Mouse (Mus musculus) lung, embryonic 16.5 days (tissue): ENCODE data around the gene Ccdc103. TPM values are rescaled to one million over a fixed set of nuclear protein-coding genes. Genes with fewer than 3 reads are reported as not detected.

Experiments
- ATAC-seq: fragments of 200-750 bp; cut with Nextera tagmentation; 2 replicates; pipeline ENCODE4 v1.8.0; 2017; ENCODE audit warnings: low read depth, mild to moderate bottlenecking, moderate library complexity
- H3K27ac ChIP-seq: fragments of 300-500 bp; sonication (generic); 2 replicates; pipeline ENCODE4 v1.5.1; 2014; ENCODE audit warnings: mild to moderate bottlenecking, control low read depth, low read length
- H3K27me3 ChIP-seq: fragments of 300-500 bp; sonication (generic); 2 replicates; pipeline ENCODE4 v1.6.1; 2014; ENCODE audit warnings: low read depth, low read length, mixed read lengths; ENCODE audit not compliant: control insufficient read depth, insufficient read depth
- H3K36me3 ChIP-seq: fragments of 300-500 bp; sonication (generic); 2 replicates; pipeline ENCODE4 v1.6.1; 2014; ENCODE audit warnings: low read length; ENCODE audit not compliant: control insufficient read depth, insufficient read depth
- H3K4me1 ChIP-seq: fragments of 300-500 bp; sonication (generic); replicated peaks from 2 replicates; pipeline ENCODE4 v1.6.1; 2014; ENCODE audit warnings: low read length, mixed read lengths; ENCODE audit not compliant: control insufficient read depth, insufficient read depth
- H3K4me2 ChIP-seq: fragments of 300-500 bp; sonication (generic); 2 replicates; pipeline ENCODE4 v1.6.1; 2014; ENCODE audit warnings: low read depth, low read length, control low read depth
- H3K4me3 ChIP-seq: fragments of 300-500 bp; sonication (generic); 2 replicates; pipeline ENCODE4 v1.5.1; 2014; ENCODE audit warnings: mild to moderate bottlenecking, low read length, control low read depth
- H3K9ac ChIP-seq: fragments of 300-500 bp; sonication (generic); 2 replicates; pipeline ENCODE4 v1.6.1; 2014; ENCODE audit warnings: low read length, control low read depth
- H3K9me3 ChIP-seq: fragments of 300-500 bp; sonication (generic); 2 replicates; pipeline ENCODE4 v1.6.1; 2016; ENCODE audit warnings: low read length; ENCODE audit not compliant: control insufficient read depth
- WGBS: fragments of 180-500 bp; shearing (Covaris S2); extraction: QIAGEN DNeasy Blood & Tissue Kit; methylation state at CpG from one replicate; pipeline ENCODE4 v1.1.7; 2014; 5-methylcytosine and 5-hydroxymethylcytosine counted together
- polyA plus RNA-seq: library from polyadenylated mRNA; unstranded; fragments of >200 nt; fragmentation: Nextera tagmentation; extraction: Ambion mirVana; gene quantifications from 2 replicates; pipeline ENCODE4 v1.2.1, GENCODE M21; 2015

Gene Ccdc103
- polyA plus RNA-seq, 1 experiment from 2014 or later = 3.9 TPM

- 12% methylated on average over 13 of the region's 13 CpGs for WGBS
- H3K4me2 ChIP-seq = peak overlapping the region; percentile 69
- H3K36me3 ChIP-seq = peaks cover 6% of the 10 kb centered on the region
- H3K4me3 ChIP-seq = peak overlapping the region; percentile 90
- no peaks in the 10 kb centered on the region; the same call in none of the 2 replicates for H3K27me3 ChIP-seq
- ATAC-seq = peak; percentile 29; the same call in 1 of the 2 replicates
- H3K4me1 ChIP-seq = peaks cover 16% of the 10 kb centered on the region
- peak overlapping the region; percentile 87 for H3K9ac ChIP-seq
- no peak overlapping the region; the same call in 1 of the 2 replicates for H3K27ac ChIP-seq
- H3K9me3 ChIP-seq = no peaks in the 10 kb centered on the region
Observed at GRCm38 (mm10) chr11:102881314-102882198, 552 bp downstream of the Ccdc103 start.

- Histone ChIP-seq H3K36me3 (no peaks in the 10 kb centered on the region), H3K4me2 (no peak within 1 kb of the TSS), H3K4me1 (peaks cover 10% of the 10 kb centered on the region), H3K9me3 (no peaks in the 10 kb centered on the region), H3K27ac (no peak within 1 kb of the TSS), H3K9ac (no peak within 1 kb of the TSS), H3K4me3 (no peak within 1 kb of the TSS), H3K27me3 (no peaks in the 10 kb centered on the region; the same call in none of the 2 replicates)
- WGBS = 50% methylated on average over 10 of the region's 10 CpGs
- ATAC-seq = no peak
Observed at GRCm38 (mm10) chr11:102884616-102885219, 3.7 kb downstream of the Ccdc103 start, which contains the start of gene Fam187a. Fam187a (plus strand) TSS chr11:102885169.

DNA sequence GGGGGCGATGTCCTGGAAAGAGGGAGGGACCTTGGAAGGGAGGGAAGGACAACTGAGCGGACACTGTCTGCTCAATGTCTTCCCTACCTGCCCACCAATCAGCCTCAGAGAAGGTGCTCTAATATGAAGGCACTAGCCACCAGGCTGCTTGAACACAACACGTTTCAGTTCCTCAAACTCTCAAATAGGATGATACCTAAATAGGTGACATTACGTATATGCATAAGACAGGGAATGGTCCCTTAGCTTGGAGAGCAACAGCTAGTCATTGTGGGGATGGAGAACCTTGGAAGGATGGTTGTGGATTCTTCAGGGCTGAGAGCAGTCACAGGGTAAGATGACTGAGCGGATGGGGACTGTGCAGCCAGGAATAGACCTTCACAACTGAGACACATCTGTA, 6.4 kb downstream of the Ccdc103 start:
- no peak for ATAC-seq

GRCm38 (mm10) chr11:102888135-102888534, 7.1 kb downstream of the Ccdc103 start:
- WGBS = 60% methylated on average over 3 of the region's 3 CpGs

More for the DNA sequence above, 6.4 kb downstream of the Ccdc103 start:
- no peaks in the 10 kb centered on the region; the same call in none of the 2 replicates for H3K27me3 ChIP-seq
- H3K27ac ChIP-seq = no peak overlapping the region
- no peak overlapping the region for H3K4me3 ChIP-seq
- no peaks in the 10 kb centered on the region for H3K36me3 ChIP-seq
- 79% methylated on average over 5 of the region's 5 CpGs for WGBS
- H3K9ac ChIP-seq = no peak overlapping the region
- H3K4me2 ChIP-seq = no peak overlapping the region
- no peaks in the 10 kb centered on the region for H3K4me1 ChIP-seq
- no peaks in the 10 kb centered on the region for H3K9me3 ChIP-seq

GRCm38 (mm10) chr11:102890096-102890495, 9.1 kb downstream of the Ccdc103 start:
- H3K27ac ChIP-seq = no peak overlapping the region
- H3K36me3 ChIP-seq = no peaks in the 10 kb centered on the region
- no peaks in the 10 kb centered on the region for H3K9me3 ChIP-seq
- no peak overlapping the region for H3K4me2 ChIP-seq
- 65% methylated on average over 5 of the region's 5 CpGs for WGBS
- no peak overlapping the region for H3K9ac ChIP-seq
- no peak overlapping the region for H3K4me3 ChIP-seq
- no peaks in the 10 kb centered on the region; the same call in 1 of the 2 replicates for H3K4me1 ChIP-seq
- no peak for ATAC-seq
- H3K27me3 ChIP-seq = peaks cover 10% of the 10 kb centered on the region

More at GRCm38 (mm10) chr11:102888135-102888534, 7.1 kb downstream of the Ccdc103 start:
- no peaks in the 10 kb centered on the region for H3K4me1 ChIP-seq
- H3K9ac ChIP-seq = no peak overlapping the region
- no peaks in the 10 kb centered on the region for H3K9me3 ChIP-seq
- no peak overlapping the region for H3K4me3 ChIP-seq
- H3K36me3 ChIP-seq = no peaks in the 10 kb centered on the region
- H3K27ac ChIP-seq = no peak overlapping the region
- no peak for ATAC-seq
- no peak overlapping the region for H3K4me2 ChIP-seq
- no peaks in the 10 kb centered on the region; the same call in none of the 2 replicates for H3K27me3 ChIP-seq

- no peaks in the 10 kb centered on the region for H3K9me3 ChIP-seq
- no peak overlapping the region for H3K27ac ChIP-seq
- H3K4me3 ChIP-seq = peak overlapping the region; percentile 45
- WGBS = 2% methylated on average over 43 of the region's 43 CpGs
- H3K4me1 ChIP-seq = no peaks in the 10 kb centered on the region; the same call in 1 of the 2 replicates
- peaks cover 16% of the 10 kb centered on the region for H3K27me3 ChIP-seq
- peak overlapping the region; percentile 71 for H3K4me2 ChIP-seq
- peak overlapping the region; percentile 64 for H3K9ac ChIP-seq
- no peaks in the 10 kb centered on the region for H3K36me3 ChIP-seq
- ATAC-seq = peak; percentile 88
Observed at GRCm38 (mm10) chr11:102893015-102893651, 12.1 kb downstream of the Ccdc103 start.

- peaks cover 16% of the 10 kb centered on the region for H3K27me3 ChIP-seq
- no peaks in the 10 kb centered on the region for H3K9me3 ChIP-seq
- H3K9ac ChIP-seq = no peak overlapping the region
- no peaks in the 10 kb centered on the region for H3K36me3 ChIP-seq
- no peak overlapping the region for H3K27ac ChIP-seq
- no peak for ATAC-seq
- WGBS = 87% methylated on average over 4 of the region's 4 CpGs
- H3K4me2 ChIP-seq = no peak overlapping the region
- no peaks in the 10 kb centered on the region; the same call in 1 of the 2 replicates for H3K4me1 ChIP-seq
- H3K4me3 ChIP-seq = no peak overlapping the region
Observed at GRCm38 (mm10) chr11:102894716-102895115, 13.7 kb downstream of the Ccdc103 start.

DNA sequence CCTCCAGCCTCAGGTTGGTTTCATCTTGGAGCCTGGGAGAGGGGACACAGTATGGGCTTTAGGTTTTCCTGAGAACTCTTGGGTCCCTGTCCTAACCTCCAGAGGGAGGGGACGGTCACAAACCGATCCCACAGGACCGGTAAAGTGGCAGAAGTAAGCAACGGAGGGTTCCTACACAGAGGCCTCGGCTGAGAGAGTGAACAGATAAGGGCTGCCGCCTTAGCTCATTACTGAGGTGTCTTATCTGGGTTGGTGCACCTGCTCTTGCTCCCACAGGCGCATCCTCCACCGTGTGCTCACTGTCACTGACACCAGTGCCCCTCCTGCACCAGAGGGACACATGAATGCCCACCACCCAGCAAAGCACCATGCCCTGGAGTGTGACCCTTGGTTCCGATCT, 14.8 kb downstream of the Ccdc103 start:
- Histone ChIP-seq H3K4me3 (no peak overlapping the region), H3K4me1 (no peaks in the 10 kb centered on the region; the same call in 1 of the 2 replicates), H3K9ac (no peak overlapping the region), H3K9me3 (no peaks in the 10 kb centered on the region), H3K36me3 (no peaks in the 10 kb centered on the region), H3K4me2 (no peak overlapping the region), H3K27me3 (peaks cover 16% of the 10 kb centered on the region), H3K27ac (no peak overlapping the region)
- WGBS = 49% methylated on average over 9 of the region's 9 CpGs
- ATAC-seq = no peak

DNA sequence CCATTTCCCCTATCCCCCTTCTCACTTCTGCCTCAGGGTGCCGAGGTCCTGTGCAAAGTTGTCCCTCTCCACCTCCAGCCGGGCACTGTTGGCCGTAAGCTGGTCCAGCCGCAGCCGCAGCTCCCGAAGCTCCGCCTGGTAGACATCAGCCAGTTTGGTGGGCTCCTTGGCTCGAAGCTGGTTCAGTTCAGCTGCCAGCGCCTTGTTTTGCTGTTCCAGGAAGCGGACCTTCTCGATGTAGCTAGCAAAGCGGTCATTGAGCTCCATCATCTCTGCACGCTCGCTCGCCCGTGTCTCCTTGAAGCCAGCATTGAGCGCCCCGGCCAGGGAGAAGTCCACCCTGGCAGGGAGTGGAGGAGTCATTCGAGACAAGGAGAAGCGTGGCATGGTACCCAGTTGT, 15.6 kb downstream of the Ccdc103 start:
- no peak overlapping the region for H3K4me2 ChIP-seq
- H3K27ac ChIP-seq = no peak overlapping the region
- no peak for ATAC-seq
- peaks cover 16% of the 10 kb centered on the region for H3K27me3 ChIP-seq
- H3K36me3 ChIP-seq = no peaks in the 10 kb centered on the region
- H3K9ac ChIP-seq = no peak overlapping the region
- peaks cover 2% of the 10 kb centered on the region; the same call in 1 of the 2 replicates for H3K4me1 ChIP-seq
- no peaks in the 10 kb centered on the region for H3K9me3 ChIP-seq
- 74% methylated on average over 20 of the region's 20 CpGs for WGBS
- no peak overlapping the region for H3K4me3 ChIP-seq
